Mouse (Mus musculus) forelimb bud, embryonic 11.5 days (tissue): ENCODE data around the gene C1ra.
"Not testable (repeated sequence)": the region's sequence is repeated elsewhere in the genome, so short reads cannot be mapped to it uniquely, and the experiment has no call there.

Experiments
- DNase-seq: peaks from one replicate; pipeline ENCODE4 v3.0.0-alpha.2; 2012; ENCODE audit warnings: low read depth, low spot score

The C1ra gene

GRCm38 (mm10) chr6:124544466-124544865 lies 32.3 kb downstream of the C1ra start:
- no peak for DNase-seq

GRCm38 (mm10) chr6:124545425-124545824 lies 33.2 kb downstream of the C1ra start:
- DNase-seq, result no peak

- DNase-seq, result not testable (repeated sequence)
Measured at GRCm38 (mm10) chr6:124547979-124548378, 35.8 kb downstream of the C1ra start.

- no peak for DNase-seq
Measured at GRCm38 (mm10) chr6:124549023-124549550, 36.9 kb downstream of the C1ra start.

GRCm38 (mm10) chr6:124552766-124553165 lies 40.6 kb downstream of the C1ra start:
- DNase-seq, result no peak

- not testable (repeated sequence) for DNase-seq
Measured at GRCm38 (mm10) chr6:124555956-124556355, 43.8 kb downstream of the C1ra start.

- DNase-seq, result not testable (repeated sequence)
Measured at GRCm38 (mm10) chr6:124561156-124561555, 49.0 kb downstream of the C1ra start.

- DNase-seq, result not testable (repeated sequence)
Measured at GRCm38 (mm10) chr6:124561611-124562010, 49.4 kb downstream of the C1ra start.

GRCm38 (mm10) chr6:124570026-124570425 lies 57.8 kb downstream of the C1ra start, which contains the start of gene C1rb:
Gene C1rb (plus strand): TSS chr6:124570294.
- DNase-seq, result peak; percentile 81
